Mouse (Mus musculus): ENCODE results near the gene Smad6. TPM values are rescaled to one million over a fixed set of nuclear protein-coding genes. Genes with fewer than 3 reads are reported as not detected.

The Smad6 gene
- polyA plus RNA-seq (2014; fragmentation: Nextera tagmentation; extraction: Ambion mirVana), result 0.67 and 2.0 TPM in 2 replicates

GRCm38 (mm10) chr9:64021853-64022561, at the start of gene Smad6:
Gene Smad6, minus strand, starts transcription at chr9:64022059.
- under 1% methylated on average over 59 of the region's 60 CpGs for WGBS
- Histone ChIP-seq H3K9me3 (ENCODE audit: control insufficient read depth, low read length) (no peaks in the 10 kb centered on the region), H3K27me3 (ENCODE audit: control insufficient read depth, insufficient read depth, low read length) (peaks cover 32% of the 10 kb centered on the region), H3K36me3 (ENCODE audit: control insufficient read depth, insufficient read depth, low read length) (no peaks in the 10 kb centered on the region), H3K4me2 (ENCODE audit: low read length) (peak within 1 kb of the TSS; percentile 92), H3K4me3 (replicated peaks; ENCODE audit: low read depth, low read length) (peak within 1 kb of the TSS; percentile 49), H3K9ac (replicated peaks; ENCODE audit: low read length) (peak within 1 kb of the TSS; percentile 64), H3K4me1 (ENCODE audit: control insufficient read depth, insufficient read depth, low read length) (peaks cover 52% of the 10 kb centered on the region), H3K27ac (replicated peaks; ENCODE audit: low read depth, low read length) (peak within 1 kb of the TSS; percentile 57)
- ATAC-seq (ENCODE audit: low FRiP score, low TSS enrichment) (peak; percentile 64), DNase-seq (peak; percentile 88)

GRCm38 (mm10) chr9:64070674-64071073, 48.8 kb upstream of the Smad6 start:
- Histone ChIP-seq H3K36me3 (ENCODE audit: control insufficient read depth, insufficient read depth, low read length) (no peaks in the 10 kb centered on the region), H3K4me3 (replicated peaks; ENCODE audit: low read depth, low read length) (no peak overlapping the region), H3K9ac (replicated peaks; ENCODE audit: low read length) (no peak overlapping the region), H3K4me2 (ENCODE audit: low read length) (no peak overlapping the region), H3K27me3 (ENCODE audit: control insufficient read depth, insufficient read depth, low read length) (no peaks in the 10 kb centered on the region), H3K9me3 (ENCODE audit: control insufficient read depth, low read length) (no peaks in the 10 kb centered on the region), H3K27ac (replicated peaks; ENCODE audit: low read depth, low read length) (no peak overlapping the region), H3K4me1 (ENCODE audit: control insufficient read depth, insufficient read depth, low read length) (peaks cover 13% of the 10 kb centered on the region)
- 90% methylated on average over 5 of the region's 5 CpGs for WGBS
- DNase-seq, result no peak
- ATAC-seq (ENCODE audit: low FRiP score, low TSS enrichment), result no peak

GRCm38 (mm10) chr9:64069131-64069530, 47.3 kb upstream of the Smad6 start:
- Histone ChIP-seq H3K9me3 (ENCODE audit: control insufficient read depth, low read length) (no peaks in the 10 kb centered on the region), H3K4me3 (replicated peaks; ENCODE audit: low read depth, low read length) (no peak overlapping the region), H3K27me3 (ENCODE audit: control insufficient read depth, insufficient read depth, low read length) (no peaks in the 10 kb centered on the region), H3K36me3 (ENCODE audit: control insufficient read depth, insufficient read depth, low read length) (no peaks in the 10 kb centered on the region), H3K4me2 (ENCODE audit: low read length) (no peak overlapping the region), H3K27ac (replicated peaks; ENCODE audit: low read depth, low read length) (no peak overlapping the region), H3K9ac (replicated peaks; ENCODE audit: low read length) (no peak overlapping the region), H3K4me1 (ENCODE audit: control insufficient read depth, insufficient read depth, low read length) (peaks cover 13% of the 10 kb centered on the region)
- 91% methylated on average over 5 of the region's 5 CpGs for WGBS
- ATAC-seq (ENCODE audit: low FRiP score, low TSS enrichment) (no peak), DNase-seq (no peak)

GRCm38 (mm10) chr9:64068571-64068970, 46.7 kb upstream of the Smad6 start:
- Histone ChIP-seq H3K9ac (replicated peaks; ENCODE audit: low read length) (no peak overlapping the region), H3K4me1 (ENCODE audit: control insufficient read depth, insufficient read depth, low read length) (peaks cover 13% of the 10 kb centered on the region), H3K36me3 (ENCODE audit: control insufficient read depth, insufficient read depth, low read length) (no peaks in the 10 kb centered on the region), H3K27me3 (ENCODE audit: control insufficient read depth, insufficient read depth, low read length) (no peaks in the 10 kb centered on the region), H3K27ac (replicated peaks; ENCODE audit: low read depth, low read length) (no peak overlapping the region), H3K4me3 (replicated peaks; ENCODE audit: low read depth, low read length) (no peak overlapping the region), H3K4me2 (ENCODE audit: low read length) (no peak overlapping the region), H3K9me3 (ENCODE audit: control insufficient read depth, low read length) (no peaks in the 10 kb centered on the region)
- DNase-seq (no peak), ATAC-seq (ENCODE audit: low FRiP score, low TSS enrichment) (no peak)
- WGBS, result 100% methylated on average over 1 of the region's 1 CpGs

GRCm38 (mm10) chr9:64067787-64068186, 45.9 kb upstream of the Smad6 start:
- Histone ChIP-seq H3K4me2 (ENCODE audit: low read length) (no peak overlapping the region), H3K27ac (replicated peaks; ENCODE audit: low read depth, low read length) (no peak overlapping the region), H3K9ac (replicated peaks; ENCODE audit: low read length) (no peak overlapping the region), H3K27me3 (ENCODE audit: control insufficient read depth, insufficient read depth, low read length) (no peaks in the 10 kb centered on the region), H3K4me1 (ENCODE audit: control insufficient read depth, insufficient read depth, low read length) (peaks cover 13% of the 10 kb centered on the region), H3K4me3 (replicated peaks; ENCODE audit: low read depth, low read length) (no peak overlapping the region), H3K36me3 (ENCODE audit: control insufficient read depth, insufficient read depth, low read length) (no peaks in the 10 kb centered on the region), H3K9me3 (ENCODE audit: control insufficient read depth, low read length) (no peaks in the 10 kb centered on the region)
- 90% methylated on average over 5 of the region's 5 CpGs for WGBS
- DNase-seq, result no peak
- no peak for ATAC-seq (ENCODE audit: low FRiP score, low TSS enrichment)

- DNase-seq, result peak; percentile 64
- peaks cover 18% of the 10 kb centered on the region for H3K4me1 ChIP-seq (ENCODE audit: control insufficient read depth, insufficient read depth, low read length)
- H3K36me3 ChIP-seq (ENCODE audit: control insufficient read depth, insufficient read depth, low read length), result no peaks in the 10 kb centered on the region
Observed at GRCm38 (mm10) chr9:64060033-64060539, 38.2 kb upstream of the Smad6 start.

GRCm38 (mm10) chr9:64057903-64058650, 36.2 kb upstream of the Smad6 start:
- Histone ChIP-seq H3K9me3 (ENCODE audit: control insufficient read depth, low read length) (no peaks in the 10 kb centered on the region), H3K9ac (replicated peaks; ENCODE audit: low read length) (no peak overlapping the region), H3K36me3 (ENCODE audit: control insufficient read depth, insufficient read depth, low read length) (no peaks in the 10 kb centered on the region), H3K27me3 (ENCODE audit: control insufficient read depth, insufficient read depth, low read length) (peaks cover 5% of the 10 kb centered on the region), H3K27ac (replicated peaks; ENCODE audit: low read depth, low read length) (no peak overlapping the region), H3K4me2 (ENCODE audit: low read length) (no peak overlapping the region), H3K4me3 (replicated peaks; ENCODE audit: low read depth, low read length) (no peak overlapping the region), H3K4me1 (ENCODE audit: control insufficient read depth, insufficient read depth, low read length) (peaks cover 18% of the 10 kb centered on the region)
- ATAC-seq (ENCODE audit: low FRiP score, low TSS enrichment) (no peak), DNase-seq (peak; percentile 75)
- 36% methylated on average over 7 of the region's 7 CpGs for WGBS

More at GRCm38 (mm10) chr9:64060033-64060539, 38.2 kb upstream of the Smad6 start:
- no peak for ATAC-seq (ENCODE audit: low FRiP score, low TSS enrichment)
- Histone ChIP-seq H3K9me3 (ENCODE audit: control insufficient read depth, low read length) (no peaks in the 10 kb centered on the region), H3K4me3 (replicated peaks; ENCODE audit: low read depth, low read length) (peak overlapping the region; percentile 19; the same call in 1 of the 2 replicates), H3K4me2 (ENCODE audit: low read length) (peak overlapping the region; percentile 47), H3K27me3 (ENCODE audit: control insufficient read depth, insufficient read depth, low read length) (peaks cover 5% of the 10 kb centered on the region), H3K9ac (replicated peaks; ENCODE audit: low read length) (peak overlapping the region; percentile 34; the same call in 1 of the 2 replicates), H3K27ac (replicated peaks; ENCODE audit: low read depth, low read length) (no peak overlapping the region)
- 3% methylated on average over 30 of the region's 30 CpGs for WGBS

GRCm38 (mm10) chr9:64055162-64055561, 33.3 kb upstream of the Smad6 start:
- Histone ChIP-seq H3K4me1 (ENCODE audit: control insufficient read depth, insufficient read depth, low read length) (peaks cover 16% of the 10 kb centered on the region), H3K27ac (replicated peaks; ENCODE audit: low read depth, low read length) (no peak overlapping the region), H3K9me3 (ENCODE audit: control insufficient read depth, low read length) (no peaks in the 10 kb centered on the region), H3K27me3 (ENCODE audit: control insufficient read depth, insufficient read depth, low read length) (no peaks in the 10 kb centered on the region; the same call in 1 of the 2 replicates), H3K36me3 (ENCODE audit: control insufficient read depth, insufficient read depth, low read length) (no peaks in the 10 kb centered on the region), H3K9ac (replicated peaks; ENCODE audit: low read length) (no peak overlapping the region), H3K4me2 (ENCODE audit: low read length) (no peak overlapping the region), H3K4me3 (replicated peaks; ENCODE audit: low read depth, low read length) (no peak overlapping the region)
- no peak for DNase-seq
- 64% methylated on average over 9 of the region's 9 CpGs for WGBS
- no peak for ATAC-seq (ENCODE audit: low FRiP score, low TSS enrichment)

Measured in midbrain, embryonic 14.5 days (tissue).